Mouse (Mus musculus) gastrocnemius, adult 8-10 months (tissue): ENCODE results near the gene Fibp. TPM values are rescaled to one million over a fixed set of nuclear protein-coding genes. Genes with fewer than 3 reads are reported as not detected.
A peak's percentile ranks its signal among the peaks of the same experiment; 100 is the strongest.

ENCODE experiments used
- DNase-seq, 2 experiments: peaks; one replicate each; pipeline ENCODE4 v3.0.0; 2022; ENCODE audit warnings: low spot score in 2 of 2
- total RNA-seq, 4 experiments: library from RNA; stranded (reverse); gene quantifications; 2 replicates each; pipeline ENCODE4 v1.2.4; 2022

The Fibp gene
- total RNA-seq, 4 experiments from 2014 or later: 29.2 to 35.1 (median 32.8) TPM

- DNase-seq: no peak
Measured at GRCm38 (mm10) chr19:5431911-5432464, 28.4 kb upstream of the Fibp start.

GRCm38 (mm10) chr19:5432992-5433852 lies 27.2 kb upstream of the Fibp start:
- no peak for DNase-seq

GRCm38 (mm10) chr19:5433951-5434350 lies 26.5 kb upstream of the Fibp start:
- DNase-seq: no peak

- DNase-seq: no peak
Measured at GRCm38 (mm10) chr19:5444371-5444908, 16.0 kb upstream of the Fibp start.

GRCm38 (mm10) chr19:5444954-5445353 lies 15.5 kb upstream of the Fibp start:
- no peak for DNase-seq

- no peak for DNase-seq
Measured at GRCm38 (mm10) chr19:5445747-5446146, 14.7 kb upstream of the Fibp start.

- DNase-seq: peak in 1 of 2 experiments; percentile 46
Measured at GRCm38 (mm10) chr19:5447515-5448353, 12.7 kb upstream of the Fibp start, which contains the start of gene Fosl1. Fosl1 (plus strand) TSS chr19:5447547.

GRCm38 (mm10) chr19:5448354-5449150 lies 11.9 kb upstream of the Fibp start:
- no peak for DNase-seq

GRCm38 (mm10) chr19:5449673-5450072 lies 10.7 kb upstream of the Fibp start:
- no peak for DNase-seq

- DNase-seq: no peak
Measured at GRCm38 (mm10) chr19:5451766-5452165, 8.6 kb upstream of the Fibp start.

- DNase-seq: no peak
Measured at GRCm38 (mm10) chr19:5455037-5455436, 5.4 kb upstream of the Fibp start.

GRCm38 (mm10) chr19:5455568-5455967 lies 4.8 kb upstream of the Fibp start:
- no peak for DNase-seq

GRCm38 (mm10) chr19:5456241-5456921 lies 4.0 kb upstream of the Fibp start:
- DNase-seq: no peak

- DNase-seq: peak; percentile 95 to 96
Measured at GRCm38 (mm10) chr19:5456922-5457745, 3.3 kb upstream of the Fibp start.

GRCm38 (mm10) chr19:5457746-5458442 lies 2.5 kb upstream of the Fibp start, which contains the start of gene Ccdc85b:
Ccdc85b (minus strand) TSS chr19:5457894.
- no peak for DNase-seq

- DNase-seq: no peak
Measured at GRCm38 (mm10) chr19:5459019-5459418, 1.4 kb upstream of the Fibp start.

GRCm38 (mm10) chr19:5459896-5460295 lies 519 bp upstream of the Fibp start:
- DNase-seq: no peak

- DNase-seq: no peak
Measured at GRCm38 (mm10) chr19:5461411-5461810, 996 bp downstream of the Fibp start.

GRCm38 (mm10) chr19:5463212-5463611 lies 2.8 kb downstream of the Fibp start:
- DNase-seq: no peak
